ENCODE assay signal across 24 mouse cellular contexts in the genomic region with DNA sequence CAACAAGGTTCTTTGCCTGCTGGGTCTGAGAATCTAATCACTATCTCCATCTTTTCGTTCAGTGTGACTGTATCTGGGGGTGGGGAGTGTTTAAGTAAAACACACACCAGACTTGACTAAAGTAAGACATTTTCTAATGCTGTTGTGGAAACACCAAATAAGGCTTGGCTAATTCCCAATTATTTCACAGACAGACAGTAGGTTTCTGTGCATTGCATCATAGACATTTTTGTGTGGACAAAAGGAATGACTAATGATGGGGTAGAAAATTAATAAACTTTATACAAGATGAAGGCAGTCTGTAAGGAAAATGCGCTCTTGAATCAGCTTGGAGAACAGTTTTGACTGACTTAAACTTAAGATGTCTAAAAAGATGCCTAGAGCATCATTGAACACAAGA.
"Had no signal": no experiment of that assay in that cellular context is flagged by ENCODE, and none has a peak within 500 bp of the region (broad histone marks: within the 10 kb centered on the region; RNA-seq: fewer than 3 reads in every experiment).

No protein-coding gene starts in this region.

- H3K27ac ChIP-seq: gastrocnemius, adult 2 months; heart, embryonic 10.5 days; hindbrain, embryonic 10.5 days; hindbrain, embryonic 12.5 days; hindbrain, embryonic 15.5 days; hindbrain, postnatal 0 days; limb, embryonic 13.5 days; limb, embryonic 15.5 days; liver, embryonic 12.5 days; liver, embryonic 14.5 days had no signal

- H3K9me3 ChIP-seq: heart, embryonic 10.5 days; hindbrain, embryonic 15.5 days; limb, embryonic 13.5 days; limb, embryonic 15.5 days; liver, embryonic 12.5 days had no signal

- H3K36me3 ChIP-seq: heart, embryonic 10.5 days; heart, embryonic 12.5 days; hindbrain, embryonic 12.5 days; hindbrain, embryonic 15.5 days; limb, embryonic 15.5 days had no signal

- ATAC-seq: hindbrain, postnatal 0 days; intestine, embryonic 16.5 days; liver, embryonic 12.5 days had no signal

- DNase-seq: gastrocnemius, adult 2 months; gastrocnemius, postnatal 10 days; gastrocnemius, postnatal 25 days; heart, adult 18-20 months; heart, postnatal 10 days; heart, postnatal 4 days; kidney, adult 11 months; kidney, adult 8-10 months; kidney, postnatal 10 days; kidney, postnatal 36 days; layer of hippocampus, adult 9-11 months; layer of hippocampus, postnatal 36 days; left cerebral cortex, postnatal 4 days had no signal

- H3K4me2 ChIP-seq: heart, embryonic 12.5 days; hindbrain, embryonic 12.5 days; hindbrain, embryonic 15.5 days; limb, embryonic 13.5 days; limb, embryonic 15.5 days; liver, embryonic 12.5 days had no signal

- H3K4me3 ChIP-seq: gastrocnemius, adult 2 months; heart, embryonic 10.5 days; heart, embryonic 12.5 days; hindbrain, embryonic 10.5 days; hindbrain, embryonic 12.5 days; hindbrain, embryonic 15.5 days; limb, embryonic 13.5 days; limb, embryonic 15.5 days; liver, embryonic 12.5 days had no signal

- H3K9ac ChIP-seq: heart, embryonic 12.5 days; hindbrain, embryonic 12.5 days; hindbrain, embryonic 15.5 days; limb, embryonic 13.5 days; limb, embryonic 15.5 days; liver, embryonic 12.5 days; liver, embryonic 14.5 days had no signal

- H3K4me1 ChIP-seq: hindbrain, embryonic 15.5 days had no signal

- H3K27me3 ChIP-seq: heart, embryonic 12.5 days; hindbrain, embryonic 12.5 days; hindbrain, embryonic 15.5 days; limb, embryonic 13.5 days; limb, embryonic 15.5 days; liver, embryonic 12.5 days had no signal
